Mouse (Mus musculus) stomach, embryonic 15.5 days (tissue): Measurements from ENCODE around the gene 1700020D05Rik. TPM values are rescaled to one million over a fixed set of nuclear protein-coding genes. Genes with fewer than 3 reads are reported as not detected.
"Not testable (repeated sequence)": the region's sequence is repeated elsewhere in the genome, so short reads cannot be mapped to it uniquely, and the experiment has no call there.

Experiments used
- ATAC-seq: fragments of 200-750 bp; cut with Nextera tagmentation; 2 replicates; pipeline ENCODE4 v1.8.0; 2017; ENCODE audit warnings: low read depth, moderate number of reproducible peaks, moderate TSS enrichment; ENCODE audit not compliant: insufficient read depth, low FRiP score
- H3K27ac ChIP-seq: fragments of 300-500 bp; sonication (generic); 2 replicates; pipeline ENCODE4 v1.5.1; 2015; ENCODE audit warnings: mild to moderate bottlenecking, inconsistent platforms
- H3K27me3 ChIP-seq: fragments of 300-500 bp; sonication (generic); replicated peaks from 2 replicates; pipeline ENCODE4 v1.6.1; 2015; ENCODE audit warnings: inconsistent platforms
- H3K36me3 ChIP-seq: fragments of 300-500 bp; sonication (generic); 2 replicates; pipeline ENCODE4 v1.6.1; 2015; ENCODE audit warnings: inconsistent platforms
- H3K4me1 ChIP-seq: fragments of 300-500 bp; sonication (generic); 2 replicates; pipeline ENCODE4 v1.6.1; 2015; ENCODE audit warnings: inconsistent platforms
- H3K4me2 ChIP-seq: fragments of 300-500 bp; sonication (generic); 2 replicates; pipeline ENCODE4 v1.6.1; 2015; ENCODE audit warnings: mild to moderate bottlenecking, inconsistent platforms
- H3K4me3 ChIP-seq: fragments of 300-500 bp; sonication (generic); replicated peaks from 2 replicates; pipeline ENCODE4 v1.5.1; 2015; ENCODE audit warnings: inconsistent platforms
- H3K9ac ChIP-seq: fragments of 300-500 bp; sonication (generic); 2 replicates; pipeline ENCODE4 v1.6.1; 2015; ENCODE audit warnings: inconsistent platforms
- H3K9me3 ChIP-seq: fragments of 300-500 bp; sonication (generic); 2 replicates; pipeline ENCODE4 v1.6.1; 2016; ENCODE audit warnings: inconsistent platforms
- WGBS: fragments of 180-500 bp; shearing (Covaris S2); methylation state at CpG from one replicate; pipeline ENCODE4 v1.1.7; 2015; 5-methylcytosine and 5-hydroxymethylcytosine counted together
- polyA plus RNA-seq: library from polyadenylated mRNA; unstranded; fragments of >200 nt; fragmentation: Nextera tagmentation; extraction: Ambion mirVana; gene quantifications from 2 replicates; pipeline ENCODE4 v1.2.1, GENCODE M21; 2015

The 1700020D05Rik gene
- polyA plus RNA-seq, 1 experiment from 2014 or later: not detected

DNA sequence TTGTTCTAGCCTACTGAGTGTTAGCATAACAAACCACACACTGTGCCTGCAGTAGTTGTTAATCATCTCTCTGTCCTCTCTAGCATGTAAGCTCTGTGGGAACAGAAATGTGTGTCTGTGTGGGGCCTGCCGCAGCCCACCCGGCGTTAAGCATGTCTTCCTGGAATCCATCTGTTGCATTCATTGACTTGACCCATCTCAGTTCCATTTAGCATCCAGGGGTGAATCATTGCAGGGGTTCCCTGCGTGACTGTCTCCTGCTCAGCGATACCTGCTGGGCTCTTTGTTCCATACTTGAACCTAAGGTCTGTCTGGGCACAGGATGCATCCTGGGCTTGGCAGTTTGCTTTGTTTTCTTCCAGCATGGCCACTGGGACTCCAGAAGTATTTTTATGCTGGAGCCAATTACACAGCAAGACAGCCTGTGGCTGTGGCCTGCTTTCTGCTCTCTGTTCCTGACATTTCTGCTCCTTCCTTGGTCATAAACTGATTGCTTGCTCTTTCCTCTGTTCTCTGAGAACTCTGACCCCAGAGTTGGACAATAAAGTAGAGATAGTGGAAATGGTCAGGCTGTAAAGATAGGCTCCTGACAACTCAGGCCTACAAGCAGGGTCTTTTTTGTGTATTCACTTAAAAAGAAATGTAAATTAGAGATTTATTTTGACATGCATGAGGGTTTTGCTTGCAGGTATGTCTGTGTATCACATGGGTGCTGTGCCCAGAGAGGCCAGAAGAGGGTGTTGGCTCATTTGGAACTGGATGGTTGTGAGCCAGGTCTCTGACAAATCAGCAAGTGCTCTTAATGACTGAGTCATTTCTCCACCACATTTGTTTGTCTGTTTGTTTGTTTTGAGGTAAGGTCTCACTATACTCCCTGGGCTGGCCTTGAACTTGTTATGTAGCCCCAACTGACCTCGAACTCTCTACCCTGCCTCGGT, 12.5 kb upstream of the 1700020D05Rik start:
- Histone ChIP-seq H3K27me3 (no peaks in the 10 kb centered on the region), H3K9me3 (no peaks in the 10 kb centered on the region), H3K4me1 (peaks cover 2% of the 10 kb centered on the region; the same call in 1 of the 2 replicates), H3K4me3 (no peak overlapping the region), H3K36me3 (no peaks in the 10 kb centered on the region), H3K4me2 (no peak overlapping the region), H3K27ac (no peak overlapping the region), H3K9ac (no peak overlapping the region)
- 80% methylated on average over 7 of the region's 7 CpGs for WGBS
- ATAC-seq: no peak

DNA sequence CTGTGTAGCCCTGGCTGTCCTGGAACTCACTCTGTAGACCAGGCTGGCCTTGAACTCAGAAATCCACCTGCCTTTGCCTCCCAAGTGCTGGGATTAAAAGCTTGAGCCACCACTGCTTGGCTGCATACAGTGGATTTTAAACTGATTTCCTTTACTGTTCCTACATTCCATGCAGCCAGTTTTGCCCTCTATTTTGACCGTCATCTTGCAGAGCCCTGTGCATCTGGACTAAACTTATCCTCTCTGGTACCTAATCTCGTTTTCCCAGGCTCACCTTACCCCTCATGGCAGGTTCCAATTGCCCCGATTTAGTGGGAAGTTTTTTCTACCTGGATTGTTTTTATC, 9.4 kb upstream of the 1700020D05Rik start:
- no peak overlapping the region for H3K4me3 ChIP-seq
- H3K36me3 ChIP-seq: no peaks in the 10 kb centered on the region
- H3K27ac ChIP-seq: no peak overlapping the region
- WGBS: 79% methylated on average over 3 of the region's 3 CpGs
- H3K9me3 ChIP-seq: no peaks in the 10 kb centered on the region
- H3K27me3 ChIP-seq: no peaks in the 10 kb centered on the region
- no peak overlapping the region for H3K4me2 ChIP-seq
- H3K9ac ChIP-seq: no peak overlapping the region
- H3K4me1 ChIP-seq: peaks cover 12% of the 10 kb centered on the region; the same call in 1 of the 2 replicates
- ATAC-seq: no peak

DNA sequence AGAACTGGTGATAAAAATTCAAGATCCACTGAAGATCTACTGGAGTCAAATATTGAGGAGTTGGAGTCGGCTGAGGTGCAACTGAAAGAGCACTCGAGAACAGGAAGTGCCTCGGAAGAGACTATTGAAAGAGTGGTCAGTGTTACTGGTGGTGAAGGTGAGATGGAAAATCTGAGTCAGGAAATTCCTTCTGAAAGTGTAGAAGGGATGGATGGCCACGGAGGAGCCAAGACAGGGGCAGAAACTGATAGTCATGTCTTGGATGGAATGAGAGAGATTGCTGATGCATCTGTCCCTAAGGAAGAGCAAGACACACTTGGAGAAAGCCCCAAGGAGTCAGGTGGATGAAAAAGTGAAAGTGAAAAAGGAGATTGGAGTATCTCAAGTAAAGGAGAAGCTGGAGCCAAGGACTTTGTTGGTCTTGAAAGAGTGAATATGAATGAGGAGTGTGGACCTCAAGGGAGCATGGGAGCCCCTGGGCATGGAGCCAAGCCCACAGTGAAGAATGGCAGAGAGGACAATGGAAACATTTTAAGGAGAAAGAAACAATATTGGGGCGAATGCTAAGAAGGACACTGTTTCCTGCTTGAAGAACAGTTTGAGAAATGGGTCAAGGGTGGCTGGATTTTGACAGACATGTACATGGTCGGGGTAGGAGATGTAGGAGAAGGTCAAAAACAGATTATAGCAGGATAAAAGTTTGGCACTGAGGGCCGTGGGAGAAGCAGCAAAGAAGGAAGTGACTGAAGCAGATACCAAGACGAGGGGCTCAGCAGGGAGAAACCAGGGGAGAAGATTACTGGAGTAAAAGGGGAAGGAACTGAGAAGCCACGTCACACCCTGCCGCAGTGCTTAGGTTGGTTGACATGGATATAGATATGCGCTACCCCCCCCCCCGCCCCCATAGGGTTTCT, 8.8 kb upstream of the 1700020D05Rik start:
- 73% methylated on average over 12 of the region's 12 CpGs for WGBS
- no peaks in the 10 kb centered on the region for H3K36me3 ChIP-seq
- H3K9me3 ChIP-seq: no peaks in the 10 kb centered on the region
- H3K4me3 ChIP-seq: no peak overlapping the region
- peak overlapping the region; percentile 31; the same call in 1 of the 2 replicates for H3K27ac ChIP-seq
- no peaks in the 10 kb centered on the region for H3K27me3 ChIP-seq
- H3K9ac ChIP-seq: no peak overlapping the region
- peak overlapping the region; percentile 14 for H3K4me2 ChIP-seq
- no peak for ATAC-seq
- H3K4me1 ChIP-seq: peaks cover 12% of the 10 kb centered on the region; the same call in 1 of the 2 replicates

DNA sequence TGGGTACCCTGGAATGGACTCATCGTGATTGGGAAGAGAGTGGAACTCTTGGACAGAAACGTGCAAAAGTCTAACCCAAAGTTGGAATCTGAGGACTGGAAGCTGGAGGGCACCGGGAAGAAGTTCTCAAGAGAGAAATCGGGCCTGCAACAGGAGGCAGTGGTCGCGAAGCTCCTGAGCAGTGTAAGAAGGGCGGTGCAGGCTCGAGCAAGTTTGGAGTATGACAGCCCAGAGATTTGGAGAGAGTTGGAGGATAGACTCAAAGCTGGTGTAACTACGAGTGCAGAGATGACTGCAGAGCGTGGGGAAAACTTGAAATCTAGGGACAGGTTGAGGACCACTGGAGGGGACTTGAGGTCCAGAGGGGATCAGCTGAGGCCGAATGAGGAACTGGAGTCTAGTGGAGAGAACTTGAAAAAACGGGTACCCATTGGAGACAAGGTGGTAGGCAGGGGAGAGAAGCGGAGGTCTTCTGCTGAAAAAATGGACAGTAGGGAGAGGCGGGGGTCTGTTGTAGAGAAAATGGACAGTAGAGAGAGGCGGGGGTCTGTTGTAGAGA, 7.6 kb upstream of the 1700020D05Rik start:
- H3K36me3 ChIP-seq: no peaks in the 10 kb centered on the region
- ATAC-seq: no peak
- H3K4me2 ChIP-seq: peak overlapping the region; percentile 93
- peaks cover 12% of the 10 kb centered on the region; the same call in 1 of the 2 replicates for H3K4me1 ChIP-seq
- 40% methylated on average over 15 of the region's 15 CpGs for WGBS
- H3K9ac ChIP-seq: peak overlapping the region; percentile 46; the same call in 1 of the 2 replicates
- H3K9me3 ChIP-seq: no peaks in the 10 kb centered on the region
- peak overlapping the region; percentile 16; the same call in 1 of the 2 replicates for H3K27ac ChIP-seq
- H3K27me3 ChIP-seq: no peaks in the 10 kb centered on the region
- peak overlapping the region; percentile 53 for H3K4me3 ChIP-seq

DNA sequence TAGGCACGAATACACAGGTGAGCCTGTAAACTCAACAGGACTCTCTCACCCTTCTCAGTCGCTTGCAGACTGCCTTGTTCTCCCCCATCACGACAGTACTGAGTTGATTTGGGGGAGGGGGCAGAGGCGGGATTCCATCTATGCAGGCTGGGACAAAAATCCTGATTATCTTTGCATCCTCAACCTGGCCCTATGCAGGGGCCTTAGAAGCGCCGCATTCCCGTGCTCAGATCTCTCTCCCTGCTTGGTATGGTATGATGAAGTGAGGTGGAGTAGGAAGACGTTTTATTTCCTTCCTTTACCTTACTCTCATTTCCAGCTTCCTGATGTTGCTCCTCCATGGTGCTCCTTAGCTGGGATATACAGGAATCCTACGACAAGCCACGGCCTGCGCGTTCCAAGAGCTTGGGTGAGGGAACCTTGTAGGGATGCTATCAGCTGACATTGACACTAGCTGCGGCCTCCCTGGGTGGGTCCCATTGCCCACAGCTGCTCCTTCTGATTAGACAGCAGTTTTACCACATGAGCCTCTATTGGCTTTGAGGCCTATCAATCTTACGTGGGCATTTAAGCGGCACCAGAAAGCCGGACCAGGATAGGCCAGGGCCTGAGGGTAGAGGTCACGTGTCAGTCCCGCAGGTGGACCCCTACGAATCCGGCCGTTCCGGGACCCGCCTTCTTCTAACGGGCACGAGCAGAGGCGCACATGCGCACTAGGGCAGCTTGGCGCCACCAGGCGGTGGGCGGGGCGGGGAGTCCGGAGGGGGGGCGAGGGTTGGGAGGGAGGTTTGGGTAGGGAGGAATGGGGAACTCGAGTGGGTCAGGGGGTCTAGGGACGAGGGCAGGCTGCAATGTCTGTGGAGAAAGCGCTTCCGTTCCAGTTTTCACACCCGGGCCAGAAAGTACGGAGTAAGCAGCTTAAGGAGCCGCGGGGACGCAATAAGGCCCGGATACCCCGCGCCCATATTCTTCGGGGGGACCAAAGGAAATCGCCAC, 6.7 kb upstream of the 1700020D05Rik start, which contains the start of gene Snx32:
TSS of gene Snx32 (minus strand) at position 508 of the 996 bp plus-strand sequence.
- Histone ChIP-seq H3K27ac (peak within 1 kb of the TSS; percentile 40; the same call in 1 of the 2 replicates), H3K36me3 (no peaks in the 10 kb centered on the region), H3K9me3 (no peaks in the 10 kb centered on the region), H3K4me1 (peaks cover 12% of the 10 kb centered on the region; the same call in 1 of the 2 replicates), H3K4me3 (peak within 1 kb of the TSS; percentile 53), H3K27me3 (no peaks in the 10 kb centered on the region), H3K4me2 (peak within 1 kb of the TSS; percentile 93), H3K9ac (peak within 1 kb of the TSS; percentile 46; the same call in 1 of the 2 replicates)
- WGBS: 2% methylated on average over 47 of the region's 47 CpGs
- ATAC-seq: peak; percentile 100

DNA sequence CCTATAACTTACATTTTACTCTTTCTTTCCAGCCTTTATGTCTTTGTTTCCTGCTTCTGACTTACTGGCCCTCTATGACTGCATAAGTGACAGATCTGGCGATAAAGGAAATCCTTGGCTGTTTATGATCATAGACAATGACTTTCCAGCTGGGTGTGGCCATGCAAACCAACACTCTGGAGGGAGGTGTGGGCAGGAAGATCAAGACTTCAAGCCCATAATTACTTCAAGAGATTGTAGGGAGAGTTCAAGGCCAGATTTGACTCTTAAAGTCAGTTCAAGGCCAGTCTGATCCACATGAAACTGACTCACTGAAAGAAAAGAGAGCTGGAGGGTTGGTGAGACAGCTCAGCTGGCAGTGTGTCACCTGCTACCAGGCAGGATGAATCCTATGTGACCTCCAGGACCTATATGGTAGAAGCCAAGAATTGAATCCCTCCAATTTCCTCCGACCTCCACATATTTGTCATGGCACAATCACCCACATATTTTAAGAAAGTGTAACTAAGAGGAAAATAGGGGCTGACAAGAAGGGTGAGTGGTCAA, 3.2 kb downstream of the 1700020D05Rik start:
- no peaks in the 10 kb centered on the region for H3K27me3 ChIP-seq
- no peak overlapping the region for H3K4me3 ChIP-seq
- WGBS: 87% methylated on average over 2 of the region's 2 CpGs
- no peak overlapping the region for H3K9ac ChIP-seq
- ATAC-seq: no peak
- H3K36me3 ChIP-seq: peaks cover 11% of the 10 kb centered on the region; the same call in 1 of the 2 replicates
- H3K9me3 ChIP-seq: no peaks in the 10 kb centered on the region
- H3K27ac ChIP-seq: no peak overlapping the region
- no peaks in the 10 kb centered on the region for H3K4me1 ChIP-seq
- no peak overlapping the region for H3K4me2 ChIP-seq

DNA sequence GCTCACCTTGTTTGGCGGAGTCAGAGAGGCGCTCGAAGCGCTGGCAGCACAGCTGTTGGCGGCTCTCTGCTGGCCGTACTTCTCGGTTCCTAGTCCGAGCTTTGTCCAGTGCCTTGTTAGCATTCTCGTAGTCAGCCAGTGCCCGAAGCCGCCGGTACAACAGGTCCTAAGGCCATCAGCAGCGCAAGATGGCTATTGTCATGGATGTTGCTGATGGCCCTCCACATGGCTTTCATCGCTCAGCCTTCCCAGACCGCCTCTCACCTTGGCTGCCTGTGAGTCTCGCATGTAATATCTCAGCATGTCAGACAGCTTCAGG, 7.6 kb downstream of the 1700020D05Rik start:
- Histone ChIP-seq H3K9ac (no peak overlapping the region), H3K36me3 (peaks cover 31% of the 10 kb centered on the region), H3K4me3 (no peak overlapping the region), H3K27ac (no peak overlapping the region), H3K27me3 (no peaks in the 10 kb centered on the region), H3K4me2 (no peak overlapping the region), H3K9me3 (no peaks in the 10 kb centered on the region), H3K4me1 (peaks cover 14% of the 10 kb centered on the region; the same call in 1 of the 2 replicates)
- ATAC-seq: no peak
- 85% methylated on average over 16 of the region's 16 CpGs for WGBS

DNA sequence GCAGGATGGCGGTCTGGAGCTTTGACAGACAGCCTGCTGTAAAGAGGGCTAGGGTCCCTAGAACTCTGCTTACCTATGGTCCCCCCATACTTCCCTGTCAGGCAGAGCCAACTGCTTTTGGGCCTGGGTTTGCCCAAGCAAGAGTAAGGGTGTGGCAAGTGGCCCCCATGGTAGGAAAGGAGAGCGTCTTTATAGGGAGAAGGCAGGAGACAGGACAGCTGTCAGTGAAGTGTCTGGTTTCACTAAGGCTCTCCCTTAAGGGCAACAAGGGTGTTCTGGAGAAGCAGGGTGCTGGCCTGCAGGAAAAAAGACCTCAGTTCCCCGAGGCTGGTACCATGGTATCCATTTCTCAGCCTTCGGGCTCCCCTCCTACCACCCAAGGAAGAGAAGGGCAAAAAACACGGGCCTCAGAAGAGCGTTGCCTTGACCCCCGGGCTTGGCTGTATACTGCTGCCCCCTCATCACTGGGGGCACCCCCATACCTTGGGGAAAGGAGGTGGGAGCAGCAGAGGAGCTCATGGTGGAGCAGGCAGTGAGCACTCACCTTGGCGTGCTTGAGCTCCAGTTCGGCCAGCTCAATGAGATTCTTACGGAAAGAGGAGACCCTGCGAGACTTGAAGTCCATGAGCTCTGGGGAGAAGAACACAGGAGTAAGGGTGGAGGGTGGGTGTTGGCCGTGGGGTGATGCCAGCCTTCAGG, 8.1 kb downstream of the 1700020D05Rik start:
- Histone ChIP-seq H3K27ac (no peak overlapping the region), H3K27me3 (no peaks in the 10 kb centered on the region), H3K9me3 (no peaks in the 10 kb centered on the region), H3K4me1 (peaks cover 14% of the 10 kb centered on the region; the same call in 1 of the 2 replicates), H3K9ac (no peak overlapping the region), H3K36me3 (peaks cover 31% of the 10 kb centered on the region), H3K4me2 (no peak overlapping the region), H3K4me3 (no peak overlapping the region)
- ATAC-seq: no peak
- WGBS: 82% methylated on average over 12 of the region's 12 CpGs

DNA sequence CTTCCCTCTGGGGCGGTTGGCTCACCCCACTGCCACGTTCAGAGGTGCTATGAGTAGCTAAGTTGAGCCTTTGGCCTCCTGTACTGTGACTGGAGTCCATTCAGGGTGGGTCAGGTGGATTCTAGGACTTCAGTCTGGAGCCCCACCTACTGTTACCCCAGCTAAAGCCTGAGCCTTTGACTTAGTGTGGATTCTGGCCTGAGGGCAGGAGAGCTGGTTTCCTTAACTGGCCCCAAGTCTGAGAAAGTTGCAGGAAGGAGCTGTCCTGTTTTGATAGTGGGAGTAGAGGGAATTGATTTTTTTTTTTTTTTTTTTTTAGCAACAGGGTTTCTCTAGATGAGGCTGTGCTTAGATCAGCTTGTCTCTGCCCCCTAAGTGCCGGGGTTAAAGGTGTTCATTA, 9.3 kb downstream of the 1700020D05Rik start:
- Histone ChIP-seq H3K4me2 (no peak overlapping the region), H3K36me3 (peaks cover 31% of the 10 kb centered on the region), H3K9ac (no peak overlapping the region), H3K4me3 (no peak overlapping the region), H3K27me3 (no peaks in the 10 kb centered on the region), H3K9me3 (no peaks in the 10 kb centered on the region), H3K27ac (no peak overlapping the region), H3K4me1 (peaks cover 15% of the 10 kb centered on the region; the same call in 1 of the 2 replicates)
- 77% methylated on average over 3 of the region's 3 CpGs for WGBS
- no peak for ATAC-seq

DNA sequence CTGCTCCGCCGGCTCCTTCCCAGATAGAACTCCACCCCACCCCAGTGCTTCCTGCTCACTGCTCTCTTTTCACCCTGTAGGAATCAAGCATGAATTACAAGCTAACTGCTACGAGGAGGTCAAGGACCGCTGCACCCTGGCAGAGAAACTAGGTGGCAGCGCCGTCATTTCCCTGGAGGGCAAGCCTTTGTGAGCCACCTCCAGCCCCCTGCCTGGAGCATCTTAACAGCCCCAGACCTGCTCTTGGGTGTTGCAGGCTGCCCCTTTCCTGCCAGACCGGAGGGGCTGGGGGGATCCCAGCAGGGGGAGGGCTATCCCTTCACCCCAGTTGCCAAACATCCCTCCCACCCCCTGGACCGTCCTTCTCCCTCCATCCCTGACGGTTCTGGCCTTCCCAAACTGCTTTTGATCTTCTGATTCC, 10.3 kb downstream of the 1700020D05Rik start:
- not testable (repeated sequence) for H3K9me3 ChIP-seq, H3K9ac ChIP-seq, H3K4me3 ChIP-seq, ATAC-seq, H3K4me2 ChIP-seq, H3K27me3 ChIP-seq, H3K27ac ChIP-seq
- WGBS: 67% methylated on average over 9 of the region's 9 CpGs
- peaks cover 31% of the 10 kb centered on the region for H3K36me3 ChIP-seq
- H3K4me1 ChIP-seq: peaks cover 20% of the 10 kb centered on the region; the same call in 1 of the 2 replicates
